Mouse (Mus musculus) cerebellum, postnatal 4 days (tissue): ENCODE results near the gene Htra1.

Experiments used
- DNase-seq, 2 experiments: peaks; one replicate each; pipeline ENCODE4 v3.0.0; 2022; ENCODE audit warnings: low spot score in 2 of 2, mixed read lengths in 1 of 2

Htra1 gene

GRCm38 (mm10) chr7:130966451-130966850 lies 30.5 kb downstream of the Htra1 start:
- no peak for DNase-seq

- no peak for DNase-seq
Observed at GRCm38 (mm10) chr7:130966876-130967275, 31.0 kb downstream of the Htra1 start.

- no peak for DNase-seq
Observed at GRCm38 (mm10) chr7:130967901-130968300, 32.0 kb downstream of the Htra1 start.

GRCm38 (mm10) chr7:130968537-130968936 lies 32.6 kb downstream of the Htra1 start:
- no peak for DNase-seq

- DNase-seq = no peak
Observed at GRCm38 (mm10) chr7:130969076-130969475, 33.2 kb downstream of the Htra1 start.

- DNase-seq = no peak
Observed at GRCm38 (mm10) chr7:130969507-130969906, 33.6 kb downstream of the Htra1 start.

GRCm38 (mm10) chr7:130972767-130973166 lies 36.9 kb downstream of the Htra1 start:
- no peak for DNase-seq

GRCm38 (mm10) chr7:130976305-130976935 lies 40.5 kb downstream of the Htra1 start:
- no peak for DNase-seq

- peak; percentile 55 to 83 for DNase-seq
Observed at GRCm38 (mm10) chr7:130977794-130978521, 42.0 kb downstream of the Htra1 start.

- DNase-seq = no peak
Observed at GRCm38 (mm10) chr7:130978545-130978944, 42.6 kb downstream of the Htra1 start.

- DNase-seq = no peak
Observed at GRCm38 (mm10) chr7:130980130-130980529, 44.2 kb downstream of the Htra1 start.

GRCm38 (mm10) chr7:130982371-130982770 lies 46.5 kb downstream of the Htra1 start:
- DNase-seq = no peak

- no peak for DNase-seq
Observed at GRCm38 (mm10) chr7:130982881-130983280, 47.0 kb downstream of the Htra1 start.

GRCm38 (mm10) chr7:130984294-130984693 lies 48.4 kb downstream of the Htra1 start:
- no peak for DNase-seq

GRCm38 (mm10) chr7:130985193-130985592 lies 49.3 kb downstream of the Htra1 start:
- DNase-seq = no peak

- DNase-seq = no peak
Observed at GRCm38 (mm10) chr7:130985716-130986115, 49.8 kb downstream of the Htra1 start.

- DNase-seq = no peak
Observed at GRCm38 (mm10) chr7:130988146-130988545, 52.2 kb downstream of the Htra1 start.

- no peak for DNase-seq
Observed at GRCm38 (mm10) chr7:130989371-130989770, 53.5 kb downstream of the Htra1 start.

GRCm38 (mm10) chr7:130991174-130991789 lies 55.4 kb downstream of the Htra1 start:
- DNase-seq = no peak

- DNase-seq = no peak
Observed at GRCm38 (mm10) chr7:130993907-130994306, 58.0 kb downstream of the Htra1 start.

- no peak for DNase-seq
Observed at GRCm38 (mm10) chr7:131001976-131002726, 66.2 kb downstream of the Htra1 start.

GRCm38 (mm10) chr7:131004071-131004470 lies 68.2 kb downstream of the Htra1 start:
- DNase-seq = no peak
